Mouse (Mus musculus): ENCODE data around the gene Lrmda. TPM values are rescaled to one million over a fixed set of nuclear protein-coding genes. Genes with fewer than 3 reads are reported as not detected.

Gene Lrmda
- total RNA-seq, 2 experiments from 2014 or later: 6.4 to 9.6 TPM

- no peak for ATAC-seq (replicated peaks; ENCODE audit: low FRiP score, low TSS enrichment, poor library complexity, severe bottlenecking)
Observed at GRCm38 (mm10) chr14:22085411-22085810, 65.9 kb downstream of the Lrmda start.

DNA sequence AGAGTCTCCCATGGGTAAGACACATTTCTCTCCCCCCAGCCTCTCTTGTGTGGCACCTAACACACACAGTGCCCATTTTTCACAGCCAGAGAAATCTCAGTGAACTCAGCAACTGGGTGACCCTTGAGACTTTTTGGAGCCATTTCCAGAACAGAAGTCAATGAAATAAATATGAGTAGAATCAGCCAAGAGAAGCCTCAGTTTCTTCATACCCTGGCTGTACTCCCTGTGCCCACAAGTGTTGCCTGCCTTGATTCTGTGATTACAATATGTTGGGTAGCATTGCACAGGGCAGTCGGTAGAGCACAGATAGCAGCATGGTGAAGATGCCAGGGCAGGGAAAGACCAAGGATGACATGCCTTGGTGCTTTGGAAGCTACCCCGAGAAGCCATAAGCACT lies 69.1 kb downstream of the Lrmda start:
- ATAC-seq (replicated peaks; ENCODE audit: low FRiP score, low TSS enrichment, poor library complexity, severe bottlenecking): no peak

DNA sequence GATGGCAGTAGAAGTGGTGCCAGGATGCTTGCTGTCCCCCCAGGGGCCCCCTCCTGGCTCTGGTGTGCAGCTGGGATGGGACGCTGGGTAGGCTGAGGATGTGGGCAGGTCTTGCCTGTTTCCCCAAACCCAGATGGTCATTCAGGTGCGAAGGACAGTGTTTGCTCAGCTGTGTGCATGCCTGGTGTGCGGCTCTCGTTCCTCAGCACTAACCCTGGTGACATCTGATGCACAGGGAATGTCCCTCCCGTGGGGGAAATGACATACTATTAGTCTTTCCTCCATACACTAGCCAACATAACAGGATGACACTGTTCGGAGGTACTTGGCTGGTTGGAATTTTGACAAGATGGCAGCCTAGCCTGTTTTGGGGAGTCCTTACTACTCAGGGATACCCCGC lies 69.8 kb downstream of the Lrmda start:
- ATAC-seq (replicated peaks; ENCODE audit: low FRiP score, low TSS enrichment, poor library complexity, severe bottlenecking): no peak

DNA sequence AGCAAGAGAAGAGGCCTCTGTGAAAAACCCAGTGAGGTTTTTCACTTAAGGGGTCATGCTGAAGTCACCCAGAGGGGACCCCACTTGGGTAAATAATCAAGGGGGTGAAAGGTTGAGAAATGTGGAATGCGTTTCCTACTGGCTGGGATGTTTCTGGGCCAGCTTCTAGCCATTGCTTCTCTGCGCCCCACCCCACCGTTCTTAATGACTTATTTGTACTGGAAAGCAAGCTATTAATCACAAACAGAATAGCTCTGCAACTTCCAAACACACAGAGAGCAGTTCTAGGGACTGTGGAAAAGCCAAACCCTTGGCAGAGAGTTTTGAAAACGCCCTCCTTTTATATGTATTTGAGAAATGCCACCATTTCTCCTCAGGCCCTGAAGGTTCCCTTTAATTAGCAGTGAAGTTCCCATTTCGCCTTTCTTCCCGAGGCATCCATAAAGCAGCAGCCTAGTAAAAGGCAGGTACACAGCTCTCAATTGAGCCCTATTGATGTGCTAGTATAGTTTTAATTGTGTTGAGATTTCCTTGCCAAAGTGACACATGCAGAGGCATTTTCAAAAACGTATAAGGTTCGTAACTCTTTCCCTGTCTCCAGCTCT lies 70.5 kb downstream of the Lrmda start:
- ATAC-seq (replicated peaks; ENCODE audit: low FRiP score, low TSS enrichment, poor library complexity, severe bottlenecking): no peak

- no peak for ATAC-seq (replicated peaks; ENCODE audit: low FRiP score, low TSS enrichment, poor library complexity, severe bottlenecking)
Observed at GRCm38 (mm10) chr14:22090778-22091211, 71.3 kb downstream of the Lrmda start.

DNA sequence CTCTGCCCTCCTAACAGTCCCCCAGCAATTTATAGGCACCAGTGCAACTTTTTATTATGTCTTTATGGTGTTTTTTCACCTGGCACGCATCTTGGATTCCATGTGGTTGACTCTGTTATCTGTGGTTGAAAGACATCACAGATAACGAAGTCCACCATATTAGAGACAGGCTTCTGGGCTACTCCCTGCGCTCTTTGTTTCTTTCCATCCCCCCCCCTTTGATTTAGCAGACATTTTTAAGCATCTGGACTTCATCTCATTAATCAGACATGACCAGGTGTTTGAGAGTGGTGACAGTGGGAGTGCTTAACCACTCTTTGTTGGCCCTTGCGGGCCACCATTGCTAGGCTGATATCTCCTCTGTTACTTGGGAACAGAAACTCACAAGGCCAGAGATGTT lies 71.8 kb downstream of the Lrmda start:
- peak; percentile 44; the same call in 1 of the 2 replicates for ATAC-seq (replicated peaks; ENCODE audit: low FRiP score, low TSS enrichment, poor library complexity, severe bottlenecking)

- ATAC-seq (replicated peaks; ENCODE audit: low FRiP score, low TSS enrichment, poor library complexity, severe bottlenecking): no peak
Observed at GRCm38 (mm10) chr14:22093124-22093523, 73.6 kb downstream of the Lrmda start.

GRCm38 (mm10) chr14:22101961-22102805 lies 82.7 kb downstream of the Lrmda start:
- no peak for ATAC-seq (replicated peaks; ENCODE audit: low FRiP score, low TSS enrichment, poor library complexity, severe bottlenecking)

GRCm38 (mm10) chr14:22105855-22106254 lies 86.3 kb downstream of the Lrmda start:
- ATAC-seq (replicated peaks; ENCODE audit: low FRiP score, low TSS enrichment, poor library complexity, severe bottlenecking): no peak

DNA sequence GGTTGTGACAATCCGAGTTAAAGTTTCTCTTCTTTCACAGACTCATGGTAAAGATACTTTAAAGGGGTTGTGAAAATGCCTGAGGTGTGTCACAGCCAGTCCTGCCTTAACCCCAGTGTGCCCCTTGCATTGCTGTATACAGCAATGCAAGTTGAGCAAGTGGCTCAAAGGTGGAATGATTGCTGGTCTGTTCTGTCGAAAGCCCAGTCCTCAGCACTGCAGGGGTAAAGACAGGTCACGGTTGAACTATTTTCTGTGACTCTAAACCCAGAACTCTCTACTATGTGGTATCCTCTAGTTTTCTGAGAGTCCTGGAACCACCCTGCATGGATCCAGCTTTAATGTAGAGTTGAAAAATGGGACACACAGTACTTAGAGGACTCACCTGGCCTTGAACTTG lies 87.3 kb downstream of the Lrmda start:
- ATAC-seq (replicated peaks; ENCODE audit: low FRiP score, low TSS enrichment, poor library complexity, severe bottlenecking): no peak

GRCm38 (mm10) chr14:22109423-22109822 lies 89.9 kb downstream of the Lrmda start:
- no peak for ATAC-seq (replicated peaks; ENCODE audit: low FRiP score, low TSS enrichment, poor library complexity, severe bottlenecking)

DNA sequence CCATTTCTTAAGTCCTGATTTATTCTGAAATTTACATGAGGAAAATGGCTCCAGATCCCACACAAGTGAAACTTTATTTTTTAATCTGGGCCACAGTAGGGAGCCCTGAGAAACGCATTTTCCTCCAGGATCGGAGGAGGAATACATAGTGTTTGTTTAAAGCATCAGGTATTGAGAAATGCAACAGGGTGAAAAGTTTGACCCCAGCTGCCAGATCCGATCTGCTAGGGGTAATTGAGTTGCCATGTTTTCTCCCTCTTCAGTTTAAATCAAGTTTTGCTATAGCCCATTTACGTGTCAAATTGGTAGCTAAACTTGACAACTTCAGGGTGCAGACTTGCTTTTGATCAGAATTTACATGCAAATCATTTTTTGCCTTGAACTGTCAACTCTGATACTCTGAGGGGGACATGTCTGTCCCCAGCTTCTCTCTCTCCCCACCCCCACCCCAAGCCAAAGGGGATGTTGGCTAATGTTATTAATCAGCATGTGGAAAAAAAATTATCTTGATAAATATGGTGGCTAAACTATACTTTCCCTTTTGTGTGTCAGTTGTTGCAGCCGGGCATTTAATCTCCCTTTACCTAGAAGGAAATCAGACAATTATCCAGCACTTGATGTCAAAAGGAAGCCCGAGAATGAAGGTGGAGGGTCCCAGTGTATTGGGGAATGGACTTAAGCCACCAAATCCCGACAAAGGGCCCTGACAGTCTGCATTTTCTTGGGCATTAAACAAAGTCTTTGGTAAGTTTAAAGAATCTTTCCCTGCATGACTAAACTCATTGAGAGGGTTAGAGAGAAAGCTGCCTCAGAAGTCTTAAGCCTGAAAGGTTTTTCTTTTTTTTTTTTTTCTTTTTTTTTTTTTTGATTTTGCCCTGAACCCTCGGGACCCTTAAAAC lies 94.2 kb downstream of the Lrmda start:
- no peak for ATAC-seq (replicated peaks; ENCODE audit: low FRiP score, low TSS enrichment, poor library complexity, severe bottlenecking)

GRCm38 (mm10) chr14:22114651-22115351 lies 95.3 kb downstream of the Lrmda start:
- no peak for ATAC-seq (replicated peaks; ENCODE audit: low FRiP score, low TSS enrichment, poor library complexity, severe bottlenecking)

GRCm38 (mm10) chr14:22118096-22118495 lies 98.6 kb downstream of the Lrmda start:
- no peak for ATAC-seq (replicated peaks; ENCODE audit: low FRiP score, low TSS enrichment, poor library complexity, severe bottlenecking)

GRCm38 (mm10) chr14:22118512-22118911 lies 99.0 kb downstream of the Lrmda start:
- no peak for ATAC-seq (replicated peaks; ENCODE audit: low FRiP score, low TSS enrichment, poor library complexity, severe bottlenecking)

DNA sequence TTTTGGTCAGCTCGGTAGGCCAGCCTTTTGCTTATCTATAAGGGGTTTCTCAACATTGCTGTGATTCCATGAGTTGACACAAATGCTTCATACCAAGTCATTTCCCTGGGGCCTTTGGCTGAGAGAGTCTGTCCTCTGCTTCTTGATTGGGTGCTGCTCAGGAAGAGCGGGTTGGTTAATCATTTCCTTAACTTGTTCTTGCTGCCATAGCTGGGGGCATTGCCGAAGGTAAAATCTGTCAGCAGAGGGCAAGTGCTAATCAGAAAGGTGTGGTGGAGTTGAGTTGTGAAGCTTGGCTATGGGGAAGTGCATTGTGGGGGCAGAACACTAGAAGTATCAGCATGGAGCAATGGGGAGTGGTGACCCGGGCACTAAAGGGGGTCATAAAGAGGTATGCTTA lies 106.8 kb downstream of the Lrmda start:
- no peak for ATAC-seq (replicated peaks; ENCODE audit: low FRiP score, low TSS enrichment, poor library complexity, severe bottlenecking)

DNA sequence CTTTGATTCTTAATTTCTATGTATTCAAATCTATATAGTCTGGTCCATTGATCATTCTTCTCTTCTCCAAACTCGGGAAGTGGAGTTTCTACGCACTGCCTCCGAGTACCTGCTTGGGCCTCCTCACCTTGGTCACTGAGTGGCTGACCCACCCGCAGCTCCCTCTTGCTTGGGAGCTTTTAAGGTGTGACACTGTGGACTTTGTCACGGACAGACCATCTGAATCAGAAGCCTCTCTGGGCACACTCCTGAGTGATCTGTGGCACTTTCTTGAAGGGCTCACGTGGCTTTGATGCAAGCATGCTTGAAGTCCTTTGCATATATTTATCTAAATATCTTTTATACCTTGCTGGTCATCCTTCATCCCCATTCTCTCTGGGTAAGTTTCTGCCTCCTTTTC lies 107.3 kb downstream of the Lrmda start:
- no peak for ATAC-seq (replicated peaks; ENCODE audit: low FRiP score, low TSS enrichment, poor library complexity, severe bottlenecking)

GRCm38 (mm10) chr14:22130950-22131585 lies 111.6 kb downstream of the Lrmda start:
- ATAC-seq (replicated peaks; ENCODE audit: low FRiP score, low TSS enrichment, poor library complexity, severe bottlenecking): no peak

DNA sequence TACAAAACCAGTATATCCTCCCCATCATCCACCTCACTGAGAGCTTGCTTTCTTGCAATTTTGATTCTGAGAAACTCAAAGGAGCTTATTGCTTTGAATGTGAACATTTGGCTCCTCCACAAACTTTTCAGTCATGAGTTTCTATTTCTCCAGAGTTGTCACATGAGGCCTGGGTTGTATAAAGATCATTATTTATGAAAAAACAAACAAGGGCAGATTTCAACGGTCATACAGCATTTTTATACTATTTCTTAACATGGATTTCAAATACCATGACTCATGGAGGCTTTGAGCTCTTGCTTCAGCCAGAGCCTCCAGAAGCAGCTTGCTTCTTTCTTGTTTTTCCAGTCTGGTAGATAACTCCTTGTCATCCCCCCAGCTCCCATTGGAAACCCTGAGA lies 119.8 kb downstream of the Lrmda start:
- ATAC-seq (replicated peaks; ENCODE audit: low FRiP score, low TSS enrichment, poor library complexity, severe bottlenecking): no peak
